Mouse (Mus musculus) erythroblast, embryonic 14.5 days (primary cell): ENCODE results near the gene Dctn2.

Experiments
- GATA1 ChIP-seq: IDR thresholded peaks from 2 replicates; pipeline ENCODE4 v1.6.1; 2012; ENCODE audit warnings: low read length, inconsistent platforms, mixed read lengths
- TAL1 ChIP-seq: IDR thresholded peaks from 3 replicates; pipeline ENCODE4 v1.6.1; 2012; ENCODE audit warnings: low read length, inconsistent platforms, mixed read lengths

GRCm38 (mm10) chr10:127327461-127328145 is 61.4 kb downstream of the Dctn2 start:
- TF ChIP-seq GATA1 (no peak), TAL1 (no peak)
